Mouse (Mus musculus) left cerebral cortex, postnatal 25 days (tissue): Measurements from ENCODE around the gene Cav2. TPM values are rescaled to one million over a fixed set of nuclear protein-coding genes. Genes with fewer than 3 reads are reported as not detected.

Experiments used
- DNase-seq, 2 experiments: peaks; one replicate each; pipeline ENCODE4 v3.0.0; 2022; ENCODE audit warnings: low spot score in 2 of 2, mixed read lengths in 1 of 2
- intact Hi-C: fragments of 180-260 bp; cut with DNase I; formaldehyde crosslinking; loops from one replicate; pipeline ENCODE4 v1.15.1; 2025
- total RNA-seq, 2 experiments: library from RNA; stranded (reverse); gene quantifications; 2 replicates each; pipeline ENCODE4 v1.2.3; 2021

Cav2 gene
- 10 to 100 TPM; 25.7 to 30.5 TPM for total RNA-seq

DNA sequence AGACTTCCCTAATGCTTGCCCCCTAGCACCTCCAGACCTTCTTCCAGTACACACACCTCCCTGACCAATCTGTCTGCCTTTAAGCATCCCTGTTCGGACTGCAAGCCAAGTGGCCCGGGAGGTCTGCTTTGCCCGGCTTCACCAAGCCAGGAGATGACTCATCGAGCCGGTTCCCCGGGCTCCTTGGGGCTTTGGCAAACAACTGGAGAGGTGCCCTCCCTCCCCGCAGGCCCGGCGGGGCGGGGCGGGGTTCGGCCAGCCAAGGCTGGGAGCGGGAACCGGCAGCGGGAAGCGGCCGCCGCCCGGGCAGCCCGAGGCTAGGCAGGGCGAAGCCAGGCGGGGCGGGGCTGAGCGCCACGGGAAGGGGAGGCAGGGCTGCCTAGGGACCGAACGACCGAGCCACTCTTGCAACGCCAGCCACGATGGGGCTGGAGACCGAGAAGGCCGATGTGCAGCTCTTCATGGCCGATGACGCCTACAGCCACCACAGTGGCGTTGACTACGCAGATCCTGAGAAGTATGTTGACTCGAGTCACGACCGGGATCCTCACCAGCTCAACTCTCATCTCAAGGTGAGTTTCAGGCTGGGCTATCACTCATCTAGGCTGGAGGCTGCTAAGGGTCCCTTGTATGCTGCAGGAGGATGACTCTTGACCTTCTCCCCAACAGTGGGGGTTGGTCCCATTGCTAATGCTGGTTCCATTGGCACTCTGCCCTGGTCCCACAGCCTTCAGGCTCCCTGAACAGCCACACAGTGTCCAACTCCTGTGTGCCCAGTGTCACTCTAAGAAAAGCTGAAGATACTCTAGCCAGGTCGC is at the start of gene Cav2:
Cav2 (plus strand) TSS at position 247 of the 818 bp plus-strand sequence.
- peak; percentile 49 to 60 for DNase-seq
- intact Hi-C loops: loop anchor here (2.0 to 5.0 kb wide), 2 partner anchors 26 to 109 kb away; partner anchors contain the start of gene Cav1

DNA sequence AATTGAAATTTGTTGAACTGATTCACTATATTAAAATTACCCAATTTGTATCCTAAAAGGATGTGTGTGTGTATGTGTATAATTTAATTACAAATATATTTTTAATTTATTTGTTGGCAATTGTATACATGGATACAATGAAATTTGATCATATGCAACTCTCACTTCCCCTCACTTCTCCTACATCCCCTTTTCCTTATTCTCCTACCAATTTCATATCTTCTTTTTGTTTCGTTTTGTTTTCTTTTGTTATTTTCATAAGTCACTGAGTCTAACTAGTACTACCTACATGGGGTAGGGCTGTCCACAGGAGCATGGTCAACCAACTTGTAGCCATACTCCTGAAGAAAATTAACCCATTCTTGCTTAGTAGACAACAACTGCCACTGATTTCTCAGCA is 41.3 kb upstream of the Cav2 start:
- intact Hi-C loops: no loop called here
- DNase-seq: no peak

GRCm38 (mm10) chr6:17241013-17241412 is 40.0 kb upstream of the Cav2 start:
- intact Hi-C loops: no loop called here
- DNase-seq: no peak

- DNase-seq: peak in 1 of 2 experiments; percentile 57
- intact Hi-C loops: no loop called here
Observed at GRCm38 (mm10) chr6:17246959-17247358, 34.0 kb upstream of the Cav2 start.

GRCm38 (mm10) chr6:17247673-17248072 is 33.3 kb upstream of the Cav2 start:
- intact Hi-C loops: no loop called here
- no peak for DNase-seq

DNA sequence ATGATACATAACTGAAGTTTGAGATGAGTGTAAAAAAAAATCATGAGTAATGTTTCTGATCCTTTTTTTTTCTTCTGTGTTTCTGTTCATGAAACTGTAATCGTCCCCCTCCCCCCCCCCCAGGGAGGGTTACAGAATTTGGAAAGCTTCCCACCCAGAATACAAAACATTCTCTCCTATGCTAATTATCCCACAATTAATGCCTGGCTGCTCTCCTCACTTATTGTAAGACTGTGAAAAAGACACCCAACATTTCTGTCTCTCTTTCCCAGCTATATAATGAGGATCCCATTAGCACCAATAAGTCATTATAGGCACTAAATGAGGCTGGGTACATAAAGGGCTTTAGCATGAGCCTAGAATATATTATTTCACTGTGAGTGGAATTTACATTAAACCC is 32.7 kb upstream of the Cav2 start:
- no peak for DNase-seq
- intact Hi-C loops: no loop called here

DNA sequence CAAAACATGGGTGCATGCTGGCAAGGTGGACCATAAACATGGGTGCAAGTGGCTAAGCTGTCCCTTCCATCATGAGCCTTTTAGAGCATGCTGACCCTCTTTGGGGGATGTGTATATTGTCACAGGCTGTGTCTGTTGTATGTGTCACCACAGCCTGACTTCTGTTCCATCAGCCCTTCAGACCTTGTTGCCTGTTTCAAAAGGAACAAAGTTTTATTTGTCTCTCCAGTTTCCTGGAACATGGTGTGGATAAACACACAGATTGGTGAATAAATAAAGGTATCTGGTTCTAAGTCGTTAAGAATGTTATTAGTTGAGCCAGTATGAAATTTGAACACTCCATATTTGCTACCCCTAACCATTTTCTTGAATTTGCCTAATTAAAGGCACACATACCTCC is 29.0 kb upstream of the Cav2 start:
- intact Hi-C loops: no loop called here
- no peak for DNase-seq

DNA sequence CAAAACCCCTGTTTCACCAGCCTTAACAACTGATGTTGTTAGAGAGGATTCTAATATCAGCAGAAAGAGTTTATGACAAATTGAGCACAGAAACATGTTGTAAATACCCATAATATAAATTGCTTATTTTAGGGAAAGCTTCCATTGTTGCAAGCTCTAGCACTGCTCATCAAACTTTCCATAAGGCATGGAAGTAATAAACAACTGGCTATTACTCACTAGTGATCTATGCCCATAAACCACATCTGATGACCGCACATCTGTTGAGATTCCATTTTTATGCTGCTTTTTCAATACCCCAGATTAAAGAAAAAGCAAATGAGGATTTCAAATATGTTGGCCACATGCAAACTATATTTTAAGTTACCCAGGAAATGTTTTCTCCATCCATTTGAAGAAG is 22.8 kb upstream of the Cav2 start:
- DNase-seq: no peak
- intact Hi-C loops: no loop called here

DNA sequence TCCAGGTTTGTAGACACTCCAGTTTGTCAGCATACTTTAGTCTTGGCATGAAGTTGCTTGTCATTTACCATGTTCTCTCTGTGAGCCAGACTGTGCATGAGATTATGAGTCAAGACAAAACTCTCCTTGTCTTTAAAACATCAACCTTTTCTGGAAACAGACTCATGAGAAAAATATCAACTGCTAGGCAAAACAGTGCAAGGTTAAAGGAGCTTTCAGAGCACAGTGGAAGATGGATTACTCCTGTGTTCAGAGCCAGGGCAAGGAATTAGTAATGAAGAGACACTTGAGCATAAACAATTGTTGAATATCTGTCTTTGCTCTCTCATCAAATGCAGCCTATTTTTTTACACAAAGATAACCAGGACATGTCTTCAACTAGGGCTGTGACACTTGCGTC is 22.1 kb upstream of the Cav2 start:
- intact Hi-C loops: no loop called here
- no peak for DNase-seq

DNA sequence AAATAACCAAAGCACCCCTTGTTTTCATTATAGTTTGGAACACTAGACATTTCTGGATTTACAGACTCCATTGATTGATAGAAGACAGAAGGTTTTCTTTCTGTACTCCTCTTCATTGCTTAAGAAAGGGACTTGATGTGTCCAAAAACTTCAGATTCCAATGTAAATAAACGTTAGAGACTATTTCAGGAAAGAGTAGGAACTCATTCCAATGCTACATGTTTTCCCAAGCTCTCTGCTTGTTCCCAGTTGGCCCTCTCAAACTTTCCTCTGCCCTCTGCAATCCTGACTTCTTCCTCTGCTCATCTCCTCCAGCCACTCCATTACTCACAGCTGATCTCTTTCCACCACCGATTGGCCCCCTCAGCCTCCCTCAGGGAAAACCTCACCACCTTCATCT is 18.2 kb upstream of the Cav2 start:
- no peak for DNase-seq
- intact Hi-C loops: no loop called here

DNA sequence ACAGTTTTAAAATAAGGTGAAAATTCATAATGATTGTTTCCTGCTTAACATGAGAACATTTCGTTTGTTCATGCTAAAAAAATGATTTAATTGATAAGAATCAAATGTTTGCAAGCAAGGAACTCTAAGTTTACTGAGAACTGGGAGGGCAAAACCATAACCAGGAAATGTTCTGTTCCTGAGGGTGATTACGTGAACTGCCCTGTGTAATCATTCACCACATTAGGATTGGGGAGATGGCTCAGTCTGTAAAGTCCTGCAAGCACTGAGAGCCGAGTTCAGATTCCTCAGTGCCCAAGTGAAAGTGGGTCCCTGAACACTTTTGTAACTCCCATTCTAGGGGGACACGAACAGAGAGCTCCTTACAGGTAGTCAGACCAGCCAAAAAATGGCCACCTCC is 15.9 kb upstream of the Cav2 start:
- intact Hi-C loops: no loop called here
- no peak for DNase-seq

DNA sequence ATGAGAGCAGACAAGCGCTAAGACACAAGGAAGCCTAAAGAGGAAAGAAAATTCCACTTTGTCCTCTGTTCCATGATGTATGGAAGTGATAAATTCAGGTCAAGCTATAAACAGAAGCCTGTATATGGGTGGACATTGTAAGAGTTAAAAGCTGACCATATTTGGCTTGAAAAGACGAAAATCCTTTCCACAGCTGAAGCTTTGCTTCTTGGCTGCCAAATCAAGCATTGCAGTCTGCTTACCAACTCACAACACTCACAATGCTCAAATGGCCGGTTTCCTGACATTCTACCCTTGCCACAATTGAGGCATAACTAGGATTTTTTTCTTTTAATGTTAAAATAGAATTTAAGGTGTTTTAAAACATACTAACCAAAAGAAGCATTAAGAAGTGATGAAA is 14.5 kb upstream of the Cav2 start:
- intact Hi-C loops: no loop called here
- DNase-seq: no peak

- DNase-seq: no peak
- intact Hi-C loops: no loop called here
Observed at GRCm38 (mm10) chr6:17278366-17278765, 2.6 kb upstream of the Cav2 start.

- intact Hi-C loops: loop anchor here (2.0 to 5.0 kb wide), 2 partner anchors 25 to 109 kb away; partner anchors contain the start of gene Cav1
- DNase-seq: peak in 1 of 2 experiments; percentile 9
Observed at GRCm38 (mm10) chr6:17281757-17282092, 740 bp downstream of the Cav2 start.

DNA sequence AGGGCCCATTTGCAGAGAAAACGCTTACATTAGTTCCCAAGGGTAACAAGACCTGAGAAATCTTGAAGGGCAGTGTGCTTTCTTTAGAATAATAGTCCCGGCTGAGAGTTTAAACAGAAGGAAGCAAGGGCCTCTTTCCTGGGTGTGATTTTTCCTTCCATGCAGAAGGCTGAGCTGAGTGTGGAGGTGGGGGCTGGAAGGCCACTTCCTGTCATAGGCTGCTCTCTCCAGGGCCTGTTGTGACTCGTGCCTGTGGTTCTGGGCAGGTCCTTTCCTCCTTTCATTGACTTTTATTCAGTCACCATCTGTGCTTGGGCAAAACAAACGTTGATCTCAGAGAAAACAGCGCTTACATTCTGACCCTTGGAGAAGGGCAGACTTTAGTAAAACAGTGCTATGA is 1.2 kb downstream of the Cav2 start:
- intact Hi-C loops: loop anchor here (5.0 kb wide), 1 partner anchor 110 kb away; no protein-coding TSS in a partner anchor
- no peak for DNase-seq

DNA sequence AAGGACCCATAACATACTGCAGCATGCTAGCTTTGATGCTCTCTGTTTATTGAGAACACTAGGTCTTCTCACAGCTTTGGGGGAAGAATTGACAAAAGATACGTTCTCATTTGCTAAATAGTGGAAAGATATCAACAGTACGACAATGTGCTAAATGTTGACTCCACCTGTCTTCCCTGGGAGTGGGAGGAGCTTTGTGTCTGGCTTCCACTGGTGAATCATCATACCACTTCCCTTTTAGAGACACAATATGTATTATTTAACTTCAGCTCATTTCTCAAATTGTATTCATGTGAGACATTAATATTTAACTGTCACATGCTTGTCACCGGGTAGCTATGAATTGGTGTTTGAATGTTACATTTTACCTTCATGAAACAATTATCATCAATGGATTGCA is 2.8 kb downstream of the Cav2 start:
- intact Hi-C loops: loop anchor here (5.0 kb wide), 1 partner anchor 112 kb away; no protein-coding TSS in a partner anchor
- DNase-seq: no peak

DNA sequence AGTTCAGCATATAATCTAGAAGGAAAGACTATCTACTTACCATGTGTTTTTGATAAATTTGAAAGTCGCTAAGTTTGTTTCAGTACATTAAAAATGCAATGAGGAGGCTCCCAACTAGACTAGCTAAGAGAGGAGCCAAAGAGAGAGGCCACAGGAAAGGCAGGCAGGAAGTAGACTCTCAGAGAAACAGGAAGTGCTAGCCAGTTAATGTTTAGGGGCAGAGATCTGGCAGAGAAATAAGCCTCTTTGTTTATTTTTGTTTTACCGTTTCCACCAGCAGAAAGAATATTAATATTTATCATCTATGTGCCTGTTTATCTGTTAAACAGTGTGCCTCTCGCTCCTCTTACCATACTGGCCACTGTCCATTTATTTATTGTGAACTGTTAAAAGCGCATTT is 5.4 kb downstream of the Cav2 start:
- DNase-seq: no peak
- intact Hi-C loops: no loop called here

GRCm38 (mm10) chr6:17295116-17295515 is 14.1 kb downstream of the Cav2 start:
- intact Hi-C loops: no loop called here
- DNase-seq: no peak

DNA sequence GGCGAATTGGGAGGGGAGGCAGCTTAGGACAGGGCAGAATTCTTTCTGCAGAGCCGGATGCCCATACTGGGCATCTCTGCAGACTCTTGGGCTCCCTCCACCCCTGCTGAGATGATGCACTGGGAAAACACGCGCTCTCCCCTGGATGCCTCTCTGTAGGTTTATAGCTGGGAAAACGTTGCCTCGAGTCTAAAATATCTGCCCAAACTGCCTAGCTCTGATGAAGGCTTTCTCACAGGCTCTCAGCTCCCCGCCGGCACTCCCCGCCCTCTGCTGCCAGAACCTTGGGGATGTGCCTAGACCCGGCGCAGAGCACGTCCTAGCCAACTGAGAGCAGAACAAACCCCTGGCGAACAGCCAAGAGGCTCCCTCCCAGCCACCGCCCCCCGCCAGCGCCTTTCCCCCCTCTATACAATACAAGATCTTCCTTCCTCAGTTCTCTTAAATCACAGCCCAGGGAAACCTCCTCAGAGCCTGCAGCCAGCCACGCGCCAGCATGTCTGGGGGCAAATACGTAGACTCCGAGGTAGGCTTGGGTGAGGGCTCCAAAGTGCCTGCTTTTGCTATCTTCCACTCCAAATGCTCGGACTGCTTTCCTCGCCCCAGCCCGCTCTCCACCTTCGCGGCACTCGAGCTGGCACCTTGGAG is 25.1 kb downstream of the Cav2 start, which contains the start of gene Cav1:
Cav1 (plus strand) TSS at position 382 of the 648 bp plus-strand sequence.
- intact Hi-C loops: loop anchor here (1.0 to 5.0 kb wide), 4 partner anchors 25 to 201 kb away; partner anchors contain the start of gene Cav2
- peak; percentile 69 to 85 for DNase-seq

- no peak for DNase-seq
- intact Hi-C loops: loop anchor here (1.0 to 5.0 kb wide), 4 partner anchors 26 to 202 kb away; partner anchors contain the start of gene Cav2
Observed at GRCm38 (mm10) chr6:17306602-17307325, 25.8 kb downstream of the Cav2 start.
